Mouse (Mus musculus): ENCODE measurements around the gene Spag8. TPM values are rescaled to one million over a fixed set of nuclear protein-coding genes. Genes with fewer than 3 reads are reported as not detected.

Gene Spag8
- polyA plus RNA-seq, 1 experiment: 0.97 TPM

GRCm38 (mm10) chr4:43640076-43640475 lies 13.3 kb downstream of the Spag8 start:
- H3K4me1 ChIP-seq (ENCODE audit: control insufficient read depth, insufficient read depth, low read length): no peaks in the 10 kb centered on the region
- no peak overlapping the region for H3K4me3 ChIP-seq (ENCODE audit: low read depth, low read length)
- H3K9me3 ChIP-seq (replicated peaks; ENCODE audit: control insufficient read depth, insufficient read depth, low read length, poor library complexity, severe bottlenecking): no peaks in the 10 kb centered on the region
- H3K27ac ChIP-seq (ENCODE audit: insufficient read depth, low read length): no peak overlapping the region
- no peaks in the 10 kb centered on the region for H3K27me3 ChIP-seq (ENCODE audit: control insufficient read depth, insufficient read depth, low read length, poor library complexity, severe bottlenecking)
- H3K36me3 ChIP-seq (ENCODE audit: control insufficient read depth, insufficient read depth, low read length, poor library complexity, severe bottlenecking): no peaks in the 10 kb centered on the region
- no peak for TF ChIP-seq CTCF (IDR thresholded peaks at IDR 0.05; ENCODE audit: low read depth, low read length)
- no peak for TF ChIP-seq EP300 (IDR thresholded peaks at IDR 0.05; ENCODE audit: insufficient read depth, low read depth, low read length)
- TF ChIP-seq POLR2A (IDR thresholded peaks at IDR 0.05; ENCODE audit: insufficient read depth, low read length): no peak
- H3K9ac ChIP-seq (ENCODE audit: low read depth, poor library complexity, severe bottlenecking): no peak overlapping the region

DNA sequence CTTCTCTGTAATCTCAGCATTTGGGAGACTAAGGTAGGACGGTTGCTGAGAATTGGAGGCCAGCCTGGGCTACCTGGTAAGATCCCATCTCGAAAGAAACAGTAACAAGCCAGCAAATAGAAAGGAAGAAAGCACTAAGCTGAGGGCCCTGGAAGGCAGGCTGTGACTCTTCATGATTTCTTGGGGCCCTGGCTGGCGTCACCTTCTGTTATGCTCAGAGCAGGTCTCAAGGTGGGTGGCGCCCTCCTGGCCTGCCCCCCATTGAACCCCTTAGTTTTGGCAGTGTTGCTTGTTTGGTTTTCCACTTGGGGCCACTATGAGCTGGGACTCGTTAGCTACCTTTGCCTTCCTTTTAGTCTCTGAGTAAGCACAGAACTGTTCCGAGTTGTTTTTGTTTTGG lies 16.6 kb downstream of the Spag8 start:
- Histone ChIP-seq H3K9me3 (replicated peaks; ENCODE audit: control insufficient read depth, insufficient read depth, low read length, poor library complexity, severe bottlenecking) (no peaks in the 10 kb centered on the region), H3K27me3 (ENCODE audit: control insufficient read depth, insufficient read depth, low read length, poor library complexity, severe bottlenecking) (0 out of 2 replicates have a peak, but pooled peaks cover under 1% of the 10 kb centered on the region), H3K27ac (ENCODE audit: insufficient read depth, low read length) (no peak overlapping the region), H3K36me3 (ENCODE audit: control insufficient read depth, insufficient read depth, low read length, poor library complexity, severe bottlenecking) (no peaks in the 10 kb centered on the region), H3K4me3 (ENCODE audit: low read depth, low read length) (no peak overlapping the region), H3K9ac (ENCODE audit: low read depth, poor library complexity, severe bottlenecking) (no peak overlapping the region), H3K4me1 (ENCODE audit: control insufficient read depth, insufficient read depth, low read length) (no peaks in the 10 kb centered on the region)
- TF ChIP-seq POLR2A (IDR thresholded peaks at IDR 0.05; ENCODE audit: insufficient read depth, low read length) (no peak), EP300 (IDR thresholded peaks at IDR 0.05; ENCODE audit: insufficient read depth, low read depth, low read length) (no peak), CTCF (IDR thresholded peaks at IDR 0.05; ENCODE audit: low read depth, low read length) (no peak)

GRCm38 (mm10) chr4:43634621-43635374 lies 18.6 kb downstream of the Spag8 start:
- no peak overlapping the region for H3K27ac ChIP-seq (ENCODE audit: insufficient read depth, low read length)
- TF ChIP-seq POLR2A (IDR thresholded peaks at IDR 0.05; ENCODE audit: insufficient read depth, low read length): no peak
- TF ChIP-seq EP300 (IDR thresholded peaks at IDR 0.05; ENCODE audit: insufficient read depth, low read depth, low read length): no peak
- no peak for TF ChIP-seq CTCF (IDR thresholded peaks at IDR 0.05; ENCODE audit: low read depth, low read length)
- H3K4me3 ChIP-seq (ENCODE audit: low read depth, low read length): no peak overlapping the region
- no peaks in the 10 kb centered on the region for H3K9me3 ChIP-seq (replicated peaks; ENCODE audit: control insufficient read depth, insufficient read depth, low read length, poor library complexity, severe bottlenecking)
- H3K36me3 ChIP-seq (ENCODE audit: control insufficient read depth, insufficient read depth, low read length, poor library complexity, severe bottlenecking): no peaks in the 10 kb centered on the region
- no peaks in the 10 kb centered on the region for H3K4me1 ChIP-seq (ENCODE audit: control insufficient read depth, insufficient read depth, low read length)
- peaks cover 5% of the 10 kb centered on the region; the same call in 1 of the 2 replicates for H3K27me3 ChIP-seq (ENCODE audit: control insufficient read depth, insufficient read depth, low read length, poor library complexity, severe bottlenecking)
- no peak overlapping the region for H3K9ac ChIP-seq (ENCODE audit: low read depth, poor library complexity, severe bottlenecking)

- H3K4me1 ChIP-seq (ENCODE audit: control insufficient read depth, insufficient read depth, low read length): no peaks in the 10 kb centered on the region
- H3K9ac ChIP-seq (ENCODE audit: low read depth, poor library complexity, severe bottlenecking): no peak overlapping the region
- H3K27me3 ChIP-seq (ENCODE audit: control insufficient read depth, insufficient read depth, low read length, poor library complexity, severe bottlenecking): peaks cover 5% of the 10 kb centered on the region; the same call in 1 of the 2 replicates
- no peak overlapping the region for H3K4me3 ChIP-seq (ENCODE audit: low read depth, low read length)
- H3K9me3 ChIP-seq (replicated peaks; ENCODE audit: control insufficient read depth, insufficient read depth, low read length, poor library complexity, severe bottlenecking): no peaks in the 10 kb centered on the region
- H3K27ac ChIP-seq (ENCODE audit: insufficient read depth, low read length): no peak overlapping the region
- no peaks in the 10 kb centered on the region for H3K36me3 ChIP-seq (ENCODE audit: control insufficient read depth, insufficient read depth, low read length, poor library complexity, severe bottlenecking)
- no peak for TF ChIP-seq EP300 (IDR thresholded peaks at IDR 0.05; ENCODE audit: insufficient read depth, low read depth, low read length)
- no peak for TF ChIP-seq CTCF (IDR thresholded peaks at IDR 0.05; ENCODE audit: low read depth, low read length)
- no peak for TF ChIP-seq POLR2A (IDR thresholded peaks at IDR 0.05; ENCODE audit: insufficient read depth, low read length)
These were observed 19.7 kb downstream of the Spag8 start for GRCm38 (mm10) chr4:43633736-43634135.

DNA sequence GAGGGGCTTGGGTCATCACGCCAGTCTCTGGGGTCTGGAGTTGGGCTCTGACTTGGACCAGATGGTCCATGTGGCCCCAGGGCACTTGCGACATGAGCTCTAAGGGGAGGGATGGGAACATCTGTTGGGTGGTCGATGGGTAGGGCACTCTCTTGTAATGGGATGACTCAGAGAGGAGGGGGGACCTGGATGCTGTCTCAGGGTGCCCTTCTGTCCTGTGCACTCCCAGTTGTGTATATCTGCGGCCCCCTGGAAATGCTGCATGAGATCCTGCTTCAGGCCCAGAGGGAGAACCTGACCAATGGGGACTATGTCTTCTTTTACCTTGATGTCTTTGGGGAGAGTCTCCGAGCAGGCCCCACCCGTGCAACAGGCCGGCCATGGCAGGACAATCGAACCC lies 20.1 kb downstream of the Spag8 start:
- Histone ChIP-seq H3K27ac (ENCODE audit: insufficient read depth, low read length) (no peak overlapping the region), H3K27me3 (ENCODE audit: control insufficient read depth, insufficient read depth, low read length, poor library complexity, severe bottlenecking) (peaks cover 5% of the 10 kb centered on the region; the same call in 1 of the 2 replicates), H3K4me1 (ENCODE audit: control insufficient read depth, insufficient read depth, low read length) (no peaks in the 10 kb centered on the region), H3K4me3 (ENCODE audit: low read depth, low read length) (no peak overlapping the region), H3K9me3 (replicated peaks; ENCODE audit: control insufficient read depth, insufficient read depth, low read length, poor library complexity, severe bottlenecking) (no peaks in the 10 kb centered on the region), H3K9ac (ENCODE audit: low read depth, poor library complexity, severe bottlenecking) (no peak overlapping the region), H3K36me3 (ENCODE audit: control insufficient read depth, insufficient read depth, low read length, poor library complexity, severe bottlenecking) (no peaks in the 10 kb centered on the region)
- no peak for TF ChIP-seq CTCF (IDR thresholded peaks at IDR 0.05; ENCODE audit: low read depth, low read length)
- no peak for TF ChIP-seq POLR2A (IDR thresholded peaks at IDR 0.05; ENCODE audit: insufficient read depth, low read length)
- no peak for TF ChIP-seq EP300 (IDR thresholded peaks at IDR 0.05; ENCODE audit: insufficient read depth, low read depth, low read length)

Data from ES-Bruce4 (cell line).